Mouse (Mus musculus): ENCODE measurements around the gene Mylpf.
"Not testable (repeated sequence)": the region's sequence is repeated elsewhere in the genome, so short reads cannot be mapped to it uniquely, and the experiment has no call there.

Gene Mylpf

DNA sequence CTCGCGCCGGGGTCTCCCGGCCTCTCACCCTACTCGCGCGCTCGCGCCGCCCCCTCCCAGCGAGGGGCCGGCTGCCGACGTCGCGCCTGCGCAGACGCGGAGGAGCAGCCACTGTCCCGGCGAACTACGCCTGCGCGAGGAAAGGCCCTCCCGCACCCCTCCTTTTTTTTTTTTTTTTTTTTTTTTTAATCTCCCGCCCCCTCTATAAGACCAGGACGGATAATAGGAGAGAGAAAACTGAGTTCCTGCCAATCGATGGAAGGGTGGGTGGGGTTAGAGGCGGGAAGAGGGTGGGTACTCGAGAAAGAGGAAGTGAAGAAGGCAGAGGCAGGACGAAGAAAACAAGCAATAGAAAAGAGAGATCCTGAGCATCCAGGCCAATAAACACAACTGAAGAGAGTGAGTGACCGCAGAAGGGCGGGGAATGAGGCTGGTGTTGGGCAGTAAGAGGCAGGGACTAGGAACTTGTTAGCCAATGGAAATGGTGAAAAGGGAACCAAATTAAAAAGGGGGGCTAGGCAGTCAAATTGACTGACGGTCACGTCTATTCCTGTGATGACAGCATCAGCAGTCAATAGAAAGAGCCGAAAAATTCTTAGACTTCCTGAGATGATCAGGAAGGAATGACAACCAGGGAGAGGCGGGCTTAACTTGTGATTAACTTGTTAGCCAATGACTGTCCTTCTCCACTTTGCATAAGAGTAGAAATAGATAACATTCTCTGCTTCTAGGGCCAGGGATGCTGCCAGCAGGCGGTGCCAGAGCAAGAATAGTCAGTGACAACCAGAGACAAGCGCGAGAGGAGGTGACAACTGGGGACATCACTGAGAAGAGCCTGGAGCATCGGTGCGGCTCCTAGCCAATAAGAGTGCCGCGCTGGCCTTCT, at the start of gene Mylpf:
Gene Mylpf, plus strand, starts transcription at position 338 of the 886 bp plus-strand sequence.
- DNase-seq, result peak; percentile 95 to 97

DNA sequence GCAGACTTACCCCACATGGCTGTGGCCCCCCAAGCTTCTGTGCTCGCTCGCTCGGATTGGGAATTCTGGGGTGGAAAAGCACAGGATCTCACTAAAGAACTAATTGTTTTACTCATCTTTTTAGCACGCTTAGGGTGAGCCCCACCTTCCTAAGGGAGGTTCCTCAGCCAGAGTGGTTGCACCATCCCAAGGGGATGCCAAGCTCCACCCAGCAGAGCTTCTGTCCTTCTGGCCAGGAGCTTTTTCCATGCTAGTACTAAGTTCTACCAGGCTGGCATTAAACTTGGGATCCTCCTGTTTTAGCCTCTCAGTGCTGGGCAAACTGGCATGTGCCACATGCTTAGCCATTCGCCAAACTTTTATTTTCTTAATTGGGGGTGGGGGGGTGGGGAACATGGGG, 46.1 kb upstream of the Mylpf start:
- DNase-seq, result no peak

DNA sequence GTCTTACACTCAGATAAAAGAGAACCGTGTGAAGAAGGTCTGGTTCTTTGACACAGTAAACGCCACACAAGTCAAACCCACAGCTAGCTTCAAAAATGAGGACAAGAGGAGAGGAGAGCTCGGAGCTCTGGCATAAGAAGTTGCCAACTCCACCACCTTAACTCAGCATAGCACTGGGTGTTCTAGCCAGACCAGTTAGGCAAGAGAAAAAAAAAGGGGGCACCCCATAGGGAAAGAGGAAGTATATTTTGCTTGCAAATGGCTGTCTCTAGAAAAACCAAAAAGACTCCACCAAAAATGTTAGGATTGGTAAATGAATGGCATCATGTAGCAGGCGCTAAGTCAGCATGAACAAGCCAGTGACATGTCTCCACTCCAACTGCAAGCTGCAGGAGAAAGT, 44.7 kb upstream of the Mylpf start:
- no peak for DNase-seq

DNA sequence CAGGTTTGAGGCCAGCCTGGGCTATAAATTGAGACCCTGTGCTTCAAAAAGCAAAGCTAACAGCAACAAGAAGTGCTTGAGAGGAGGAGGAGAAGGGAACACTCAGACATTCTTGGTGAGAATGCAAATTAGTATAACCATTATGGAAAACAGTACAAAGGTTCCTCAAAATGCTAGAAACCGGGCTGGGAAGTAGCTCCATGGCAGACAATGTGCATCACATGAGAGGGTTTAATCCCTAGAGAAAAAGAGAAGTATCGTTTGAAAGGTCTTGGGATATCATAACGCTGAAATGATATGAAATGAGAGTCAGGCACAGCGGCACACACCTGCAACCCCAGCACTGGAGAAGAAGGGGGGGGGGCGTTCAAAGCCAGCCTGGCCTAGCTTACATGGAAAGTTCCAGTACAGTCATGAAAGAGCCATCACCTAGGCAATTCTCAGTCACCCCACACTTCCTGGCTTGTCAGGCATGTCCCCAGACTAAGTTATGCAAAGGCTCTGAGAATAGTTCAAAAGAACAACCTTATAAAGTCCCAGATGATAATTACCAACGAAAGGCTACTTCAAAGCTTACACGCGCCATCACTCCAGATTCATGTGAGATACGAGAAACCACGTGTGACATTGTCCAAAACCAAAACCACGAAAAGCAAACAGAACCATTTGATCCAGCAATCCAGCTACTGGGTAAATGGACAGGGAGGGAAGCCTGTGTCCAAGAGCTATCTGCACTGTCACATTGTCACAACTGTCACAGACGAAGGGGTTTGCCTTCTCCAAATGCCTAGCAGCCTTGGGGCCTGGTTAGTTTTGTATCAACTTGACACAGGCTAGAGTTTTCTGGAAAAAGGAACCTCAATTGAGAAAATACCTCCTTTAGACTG, 42.8 kb upstream of the Mylpf start:
- DNase-seq, result no peak

DNA sequence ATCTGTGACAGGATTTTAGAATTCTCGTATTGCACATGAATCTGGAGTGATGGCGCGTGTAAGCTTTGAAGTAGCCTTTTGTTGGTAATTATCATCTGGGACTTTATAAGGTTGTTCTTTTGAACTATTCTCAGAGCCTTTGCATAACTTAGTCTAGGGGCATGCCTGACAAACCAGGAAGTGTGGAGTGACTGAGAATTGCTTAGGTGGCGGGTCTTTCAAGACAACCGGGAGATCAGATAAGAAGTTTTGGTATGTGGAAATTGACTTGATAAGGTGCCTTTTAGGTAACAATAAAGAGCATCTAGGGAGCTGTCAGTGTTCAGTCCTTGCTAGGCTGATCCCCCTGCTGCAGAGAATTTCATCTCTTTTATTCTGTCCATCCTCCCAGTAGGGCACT, 42.2 kb upstream of the Mylpf start:
- no peak for DNase-seq

DNA sequence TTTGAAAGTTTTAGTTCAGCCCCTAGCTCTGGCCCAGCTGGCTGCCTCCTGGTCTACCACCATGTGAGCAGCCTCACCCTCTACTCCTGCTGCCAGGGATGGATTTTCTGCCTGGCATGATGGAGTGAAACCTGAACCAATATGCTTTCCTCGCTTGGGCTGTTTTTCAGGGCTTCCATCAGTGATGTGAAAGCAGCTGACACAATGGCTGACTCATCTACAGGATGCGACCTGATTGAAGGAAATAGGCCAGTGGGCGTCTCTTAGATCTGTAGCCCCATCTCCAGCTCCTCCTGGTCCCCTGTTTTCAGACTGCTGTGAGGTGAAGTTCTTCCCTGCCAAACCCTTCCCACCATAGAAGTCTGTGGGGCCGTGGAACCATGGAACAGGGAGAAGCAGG, 31.8 kb upstream of the Mylpf start:
- no peak for DNase-seq

DNA sequence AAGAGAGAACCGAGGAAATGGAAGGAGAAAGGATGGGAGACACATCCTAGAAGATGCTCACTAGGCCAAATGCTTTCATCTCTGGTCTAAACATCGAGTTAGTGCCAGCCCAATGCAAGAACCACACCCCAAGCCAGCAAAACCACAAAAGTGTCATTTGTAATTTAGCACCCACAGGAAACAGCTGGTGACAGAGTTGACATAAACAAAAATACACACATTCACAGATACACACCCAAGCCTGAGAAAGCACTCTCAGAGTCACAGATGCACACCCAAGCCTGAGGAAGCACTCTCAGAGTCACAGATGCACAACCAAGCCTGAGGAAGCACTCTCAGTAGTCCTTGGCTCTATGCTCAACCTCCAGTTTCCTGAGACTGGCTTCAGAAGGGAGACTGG, 27.9 kb upstream of the Mylpf start:
- no peak for DNase-seq

DNA sequence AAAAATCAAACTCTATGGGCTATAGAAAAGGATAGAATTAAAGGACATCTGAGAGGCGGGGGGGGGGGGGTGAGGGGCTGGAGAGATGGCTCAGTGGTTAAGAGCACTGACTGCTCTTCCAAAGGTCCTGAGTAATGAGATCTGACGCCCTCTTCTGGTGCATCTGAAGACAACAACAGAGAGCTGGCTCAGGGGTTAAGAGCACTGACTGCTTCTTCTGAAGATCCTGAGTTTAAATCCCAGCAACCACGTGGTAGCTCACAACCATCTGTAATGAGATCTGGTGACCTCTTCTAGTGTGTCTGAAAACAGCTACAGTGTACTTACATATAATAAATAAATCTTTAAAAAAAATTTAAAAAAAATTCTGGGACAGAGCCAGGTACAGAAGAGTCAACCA, 27.0 kb upstream of the Mylpf start:
- DNase-seq, result not testable (repeated sequence)

DNA sequence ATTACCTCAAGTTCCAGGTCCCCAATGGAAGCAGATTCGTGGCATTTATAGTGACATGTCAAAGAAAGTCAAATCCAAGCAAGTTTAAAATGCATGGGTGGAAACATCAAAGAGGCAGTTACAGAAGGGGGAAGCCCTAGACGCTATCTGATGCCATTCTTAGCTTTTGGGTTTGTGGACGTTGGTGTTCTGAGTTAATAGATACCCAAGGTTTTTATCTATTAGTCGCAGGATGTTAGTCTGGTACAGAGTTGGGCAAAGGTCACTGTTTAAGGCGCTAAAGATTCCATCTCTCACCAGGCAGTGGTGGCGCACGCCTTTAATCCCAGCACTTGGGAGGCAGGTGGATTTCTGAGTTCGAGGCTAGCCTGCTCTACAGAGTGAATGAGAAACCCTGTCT, 25.3 kb upstream of the Mylpf start:
- DNase-seq, result no peak

DNA sequence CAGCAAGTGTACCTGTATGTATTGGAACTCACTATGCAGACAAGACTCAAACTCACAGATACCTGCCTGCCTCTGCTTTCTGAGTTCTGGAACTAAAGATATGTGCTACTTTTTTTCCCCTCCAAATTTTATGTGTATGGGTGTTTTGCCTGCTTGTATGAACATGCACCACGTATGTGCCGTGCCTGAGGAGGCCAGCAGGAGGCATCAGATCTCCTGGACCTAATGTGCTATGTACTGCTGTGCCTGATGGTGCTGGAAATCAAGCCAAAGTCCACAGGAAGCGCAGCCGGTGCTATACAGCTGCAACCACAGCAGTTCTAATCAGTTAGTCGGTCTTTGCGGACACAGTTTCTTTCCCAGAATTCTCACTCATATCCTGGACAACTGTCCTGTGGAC, 24.9 kb upstream of the Mylpf start:
- peak; percentile 40 to 41 for DNase-seq

DNA sequence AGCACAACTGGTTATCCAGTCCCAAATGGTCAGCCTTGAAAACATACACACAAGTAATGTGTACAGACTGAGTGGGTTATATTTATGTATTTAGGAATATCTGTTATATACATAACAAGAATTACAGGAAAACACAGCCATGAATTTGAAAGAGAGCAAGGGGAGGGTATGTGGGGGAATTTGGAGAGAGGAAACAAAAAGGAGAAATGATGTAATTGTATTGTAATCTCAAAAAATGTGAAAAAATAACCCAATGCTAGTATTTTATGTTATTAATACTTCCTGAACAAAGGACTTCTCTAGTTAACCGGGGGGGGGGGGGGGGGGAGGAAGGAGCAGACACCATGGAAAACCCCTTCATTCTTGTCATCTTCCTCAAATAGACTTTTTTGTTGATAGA, 24.0 kb upstream of the Mylpf start:
- no peak for DNase-seq

DNA sequence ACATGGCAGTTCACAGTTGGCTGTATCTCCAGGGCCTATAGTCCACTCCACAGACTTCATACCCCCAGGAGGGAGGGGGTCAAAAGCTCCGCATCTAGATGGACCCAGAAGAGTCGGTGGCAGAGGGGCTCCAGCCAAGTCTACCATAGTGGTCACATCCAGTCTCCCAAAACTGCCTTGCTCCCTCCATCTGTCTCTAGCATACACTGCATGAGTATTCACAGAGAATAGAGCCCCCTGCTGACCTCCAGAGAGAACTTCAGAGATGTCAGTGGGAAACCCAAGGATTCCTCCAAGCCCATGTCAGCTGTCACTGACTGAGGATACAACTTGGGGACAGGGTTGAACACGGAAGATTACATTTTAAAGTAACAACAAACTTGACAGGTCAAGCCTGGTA, 23.1 kb upstream of the Mylpf start:
- DNase-seq, result no peak

DNA sequence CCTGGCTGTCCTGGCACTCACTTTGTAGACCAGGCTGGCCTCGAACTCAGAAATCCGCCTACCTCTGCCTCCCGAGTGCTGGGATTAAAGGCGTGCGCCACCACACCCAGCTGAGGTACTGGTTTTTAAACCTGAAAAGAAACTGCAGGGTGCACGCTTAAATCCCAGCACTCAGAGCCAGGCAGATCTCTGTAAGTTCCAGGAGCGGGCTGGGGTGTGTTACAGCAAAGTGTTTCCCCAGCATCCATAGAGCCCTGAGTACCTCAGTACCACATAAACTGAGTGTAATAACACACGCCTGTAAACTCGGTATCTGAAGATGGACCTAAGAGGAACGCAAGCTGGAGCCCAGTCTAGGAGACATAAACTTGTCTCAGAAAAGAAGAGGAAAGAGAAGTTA, 21.3 kb upstream of the Mylpf start:
- DNase-seq, result no peak

DNA sequence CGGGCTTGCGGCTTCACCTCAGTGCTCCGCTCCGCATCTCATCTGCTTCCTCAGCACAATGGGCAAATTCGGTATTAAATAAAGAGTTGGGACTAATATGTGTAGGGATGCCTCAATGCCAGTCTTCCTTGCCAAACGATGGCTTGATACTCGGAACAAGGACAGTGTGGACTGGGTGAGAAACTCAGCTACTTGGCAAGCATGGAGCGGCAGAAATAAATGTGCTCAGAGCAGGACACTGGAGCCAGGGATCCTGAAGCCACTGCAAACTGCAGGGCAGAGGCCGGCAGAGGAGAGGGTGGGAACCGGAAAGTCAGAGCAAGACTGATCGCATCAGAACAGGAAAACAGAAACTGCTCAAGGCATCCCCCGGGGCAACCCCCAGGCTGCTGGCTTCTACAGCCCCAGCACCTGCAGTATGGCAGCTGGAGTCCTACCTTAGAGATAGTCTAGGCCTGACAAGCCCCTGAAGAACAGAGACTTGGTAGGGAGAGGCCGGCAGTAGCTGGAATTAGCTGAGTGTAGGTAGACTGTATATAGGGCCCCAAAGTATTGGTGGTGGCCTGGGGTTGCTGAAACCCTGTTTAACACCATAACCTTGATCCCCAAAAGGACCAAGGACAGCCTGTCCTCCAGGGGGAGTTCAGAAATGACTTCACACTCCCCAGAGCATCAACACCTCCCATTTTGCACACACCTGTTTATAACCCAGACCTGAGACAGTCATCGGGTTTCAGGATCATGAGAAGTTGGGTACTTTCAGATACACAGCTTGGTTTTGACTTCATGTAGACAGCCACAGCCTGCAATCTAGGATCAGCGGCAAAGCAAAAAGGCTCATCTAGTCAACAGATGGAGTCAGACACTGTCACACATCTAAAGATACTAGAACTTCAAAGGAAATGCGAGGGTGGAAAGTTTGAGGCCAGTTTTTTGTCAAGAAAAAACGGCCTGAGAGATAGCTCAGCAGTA, 20.1 kb upstream of the Mylpf start:
- DNase-seq, result peak; percentile 45 to 69

DNA sequence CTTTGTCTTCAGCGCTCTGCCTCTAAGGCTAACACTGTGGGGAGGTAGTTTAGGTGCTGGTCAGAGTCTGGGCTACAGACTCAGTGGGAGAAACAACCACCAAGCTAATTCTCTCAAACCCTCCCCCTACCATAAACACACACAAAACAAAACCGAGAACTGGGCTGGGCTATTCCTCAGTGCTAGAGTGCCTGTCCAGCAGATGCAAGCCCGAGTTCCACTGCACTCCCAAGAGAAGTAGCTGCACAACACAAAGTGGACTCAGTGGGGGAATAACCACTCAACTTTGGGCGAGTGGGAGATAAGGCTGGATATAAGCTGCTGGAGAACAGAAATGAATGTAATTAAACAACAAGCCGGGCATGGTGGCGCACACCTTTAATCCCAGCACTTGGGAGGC, 18.0 kb upstream of the Mylpf start:
- DNase-seq, result no peak

DNA sequence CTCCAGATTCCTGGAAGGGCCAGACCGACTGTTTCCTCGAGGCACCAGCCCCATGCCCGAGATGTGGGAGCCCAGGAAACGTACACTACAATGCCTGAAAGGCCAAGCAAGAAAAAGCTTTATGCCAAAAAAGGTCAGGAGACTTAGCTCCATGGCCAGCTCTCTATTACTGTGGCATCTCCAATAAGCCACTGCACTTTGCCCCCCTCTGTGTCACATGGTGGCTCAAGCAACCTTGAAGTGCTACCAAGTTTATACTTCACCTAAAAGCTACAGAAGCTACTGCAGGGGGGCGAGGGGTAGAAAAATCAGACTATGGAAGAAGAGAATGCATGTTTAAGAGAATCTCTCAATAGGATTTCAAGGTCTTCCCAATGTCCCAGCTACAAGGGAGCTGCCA, 15.7 kb upstream of the Mylpf start:
- DNase-seq, result no peak

DNA sequence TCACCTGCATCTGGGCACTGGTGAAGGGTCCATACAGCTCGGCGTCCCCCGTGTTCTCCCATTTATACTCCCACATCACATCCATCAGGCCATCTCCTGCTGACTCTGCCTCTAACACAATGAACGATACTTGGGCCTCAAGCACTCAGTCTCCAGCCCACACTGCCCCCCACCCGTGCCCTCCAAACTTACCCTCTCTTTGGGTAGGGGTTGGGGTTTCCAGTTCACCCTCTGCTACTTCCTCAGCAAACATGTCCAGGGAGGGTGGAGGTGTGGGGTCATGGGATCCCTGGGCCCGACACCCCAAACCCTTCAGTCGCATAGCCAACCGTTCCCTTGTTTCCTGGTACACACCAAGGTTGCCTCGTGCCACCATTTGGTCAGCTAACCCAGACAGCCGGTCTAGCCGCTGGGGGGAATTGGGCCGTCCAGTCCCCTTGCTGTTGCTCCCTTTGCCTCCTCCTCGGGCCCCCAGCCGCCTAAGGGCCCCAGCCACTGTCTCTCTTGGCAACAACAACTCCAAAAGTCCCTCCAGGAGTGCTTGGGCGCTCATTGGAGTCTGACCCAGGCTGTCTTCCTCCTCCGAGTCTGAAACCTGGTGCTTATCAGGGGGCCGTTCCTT, 14.6 kb upstream of the Mylpf start:
- no peak for DNase-seq

DNA sequence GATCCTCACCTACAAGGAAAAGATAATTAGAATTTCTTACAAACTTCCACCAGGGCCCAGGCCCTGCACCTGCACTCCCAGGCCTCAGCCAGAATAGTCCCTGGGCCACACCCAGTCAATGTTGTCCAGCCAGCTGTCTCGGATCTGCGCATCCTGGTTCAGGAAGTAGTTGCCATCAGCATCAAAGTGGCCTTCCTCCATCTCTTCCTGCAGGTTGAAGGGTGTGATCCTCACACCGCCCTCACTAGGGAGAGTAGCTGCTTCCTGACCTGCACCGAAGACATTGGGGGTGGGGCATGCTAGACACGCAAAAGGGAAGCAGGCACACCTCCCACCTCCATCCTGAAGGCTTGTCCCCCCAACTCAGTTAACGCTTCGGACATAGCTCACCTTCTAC, 14.1 kb upstream of the Mylpf start:
- peak in 1 of 2 experiments; percentile 35 for DNase-seq

DNA sequence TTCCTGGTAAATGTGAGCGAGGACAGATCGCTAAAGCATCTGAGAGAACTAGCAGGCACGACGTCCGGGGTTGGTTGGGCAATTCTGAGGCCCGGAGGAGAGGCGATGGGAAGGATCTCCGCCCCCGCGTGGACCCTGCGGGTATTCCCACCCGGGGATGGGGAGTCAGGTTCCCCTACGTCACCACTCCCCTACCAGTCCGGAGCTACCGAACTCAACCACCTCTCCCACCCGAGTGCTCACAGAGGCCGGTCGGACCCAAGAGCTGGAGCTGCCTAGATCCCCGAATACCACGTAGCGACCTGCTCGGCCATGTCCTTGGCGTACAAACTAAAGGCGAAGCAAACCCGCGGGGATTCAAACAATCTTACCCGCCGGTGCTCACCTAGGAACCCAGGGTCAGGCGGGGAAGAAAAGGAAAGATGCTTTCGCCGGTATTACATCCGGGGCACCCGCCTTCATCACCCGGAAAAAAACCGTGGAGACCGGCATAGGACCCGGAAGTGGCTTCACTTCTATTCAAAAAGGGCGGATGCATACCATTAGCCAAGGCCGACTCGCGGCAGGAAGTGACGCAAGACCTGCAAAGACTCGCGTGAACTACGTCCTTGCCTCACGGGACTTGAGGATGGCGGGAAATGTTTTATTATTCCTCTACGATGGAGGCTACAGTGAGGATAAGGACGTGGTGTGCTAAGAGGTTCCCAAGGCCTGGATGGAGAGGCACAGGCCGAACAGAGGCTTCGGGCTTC, 13.0 kb upstream of the Mylpf start, which contains the start of gene Cd2bp2:
Gene Cd2bp2, minus strand, starts transcription at position 507 of the 752 bp plus-strand sequence.
- peak; percentile 88 to 93 for DNase-seq

DNA sequence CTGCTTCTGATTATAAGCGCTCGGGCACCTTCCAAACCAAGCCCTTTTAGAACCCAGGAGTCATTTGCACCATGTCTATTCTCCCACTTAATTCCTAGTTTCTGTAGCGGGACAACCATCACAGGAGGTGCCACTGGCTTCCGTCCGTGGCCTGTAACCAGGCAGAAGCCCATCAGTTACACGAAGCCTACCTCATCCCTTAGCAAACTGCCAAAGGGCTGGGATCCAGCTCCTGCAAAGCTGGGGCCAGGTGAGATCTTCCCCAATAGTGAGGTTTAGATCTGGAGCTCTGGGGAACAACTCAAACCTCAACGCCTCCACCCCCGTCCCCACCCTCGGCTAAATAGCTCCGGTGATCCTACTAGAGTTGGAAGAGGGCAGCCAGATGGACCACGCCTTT, 12.2 kb upstream of the Mylpf start:
- no peak for DNase-seq

DNA sequence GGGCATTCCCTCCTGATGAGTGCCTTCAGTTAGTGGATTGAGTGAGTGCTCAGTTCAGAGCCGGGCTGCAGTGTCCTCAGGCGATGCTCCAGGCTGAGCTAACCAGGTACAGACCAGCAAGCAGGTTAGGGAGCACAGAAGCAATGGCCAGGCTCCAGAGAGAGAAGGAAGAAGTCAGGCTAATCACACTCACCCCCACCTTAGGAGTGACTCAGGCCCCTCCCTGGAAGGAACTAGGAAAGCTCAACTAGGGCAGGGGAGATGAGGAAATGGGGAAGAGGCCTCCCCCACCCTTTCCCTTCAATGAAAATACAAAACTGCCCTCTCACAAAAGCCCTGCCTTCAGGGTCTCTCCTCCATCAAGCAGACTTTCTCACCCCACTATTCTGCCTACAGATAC, 2.1 kb upstream of the Mylpf start:
- DNase-seq, result no peak

All from thymus, postnatal 36 days (tissue).